Mouse (Mus musculus): ENCODE results near the gene Lrrtm3.

GRCm38 (mm10) chr10:63985576-63985975 lies 104.5 kb downstream of the Lrrtm3 start:
- TF ChIP-seq GATA1 (IDR thresholded peaks at IDR 0.05; ENCODE audit: low read length): no peak
- TF ChIP-seq TAL1 (IDR thresholded peaks at IDR 0.05; ENCODE audit: low read length): no peak

All from erythroblast, embryonic 14.5 days (primary cell).